Comparison of ENCODE assay signal across 10 mouse cellular contexts in the genomic region with DNA sequence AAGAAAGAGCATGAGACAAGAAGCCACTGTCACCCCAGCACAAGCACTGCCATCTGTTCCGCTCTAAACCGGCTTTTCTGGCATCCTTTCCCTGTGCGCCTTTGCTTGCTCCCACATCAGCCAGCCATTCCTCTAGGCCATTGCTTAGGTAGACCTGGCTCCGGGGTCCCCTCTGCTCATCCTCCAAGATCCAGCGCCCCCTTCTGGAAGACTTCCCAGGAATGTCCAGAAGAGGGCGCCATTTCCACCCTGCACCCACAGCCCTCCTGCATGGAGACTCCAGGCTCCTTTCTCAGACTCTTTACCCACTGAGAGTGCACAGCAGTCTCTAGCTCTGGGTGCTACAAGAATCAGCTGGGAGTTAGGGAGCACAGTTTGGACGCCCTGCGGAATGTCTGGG. TPM values are rescaled to one million over a fixed set of nuclear protein-coding genes. Genes with fewer than 3 reads are reported as not detected.
DNase-seq lines count a peak whose midpoint lies in the region; ATAC-seq and TF ChIP-seq lines count a peak whose summit lies in the region.
"Had no signal": no experiment of that assay in that cellular context is flagged by ENCODE, and none has a peak within 500 bp of the region (broad histone marks: within the 10 kb centered on the region; RNA-seq: fewer than 3 reads in every experiment).

No protein-coding gene starts in this region.

- peak; percentile 74 for TF ChIP-seq CTCF in kidney, adult 2 months (conservative IDR thresholded peaks at IDR 0.05; ENCODE audit: insufficient read depth, insufficient read length, low read depth, low read length)
- TF ChIP-seq CTCF in stomach, postnatal 0 days (IDR thresholded peaks at IDR 0.05; ENCODE audit: low read depth), result peak; percentile 93

- 65% methylated on average over 8 of the region's 8 CpGs for WGBS in kidney, adult 2 months
- WGBS in stomach, postnatal 0 days, result 60% methylated on average over 8 of the region's 8 CpGs
- 58% methylated on average over 8 of the region's 8 CpGs for WGBS in heart, embryonic 11.5 days (ENCODE audit: insufficient replicate concordance)

- no peak for TF ChIP-seq POLR2A in kidney, adult 2 months (IDR thresholded peaks at IDR 0.05; ENCODE audit: low read depth, low read length)

- no peak overlapping the region for H3K4me3 ChIP-seq in kidney, adult 2 months (ENCODE audit: insufficient read depth, low read depth, low read length)
- H3K4me3 ChIP-seq in ES-E14 (ENCODE audit: insufficient read depth in 1 of 2, low read depth in 1 of 2, low read length in 2 of 2, poor library complexity in 1 of 2, severe bottlenecking in 1 of 2), result no peak overlapping the region
- no peak overlapping the region for H3K4me3 ChIP-seq in stomach, postnatal 0 days (ENCODE audit: low read depth, low read length)
- H3K4me3 ChIP-seq in heart, embryonic 11.5 days (ENCODE audit: low read depth, low read length), result no peak overlapping the region

- TF ChIP-seq EP300 in stomach, postnatal 0 days (optimal IDR thresholded peaks at IDR 0.05), result no peak

- H3K9ac ChIP-seq in ES-E14 (ENCODE audit: insufficient read depth, low read depth, low read length, poor library complexity, severe bottlenecking), result no peak overlapping the region
- H3K9ac ChIP-seq in stomach, postnatal 0 days (ENCODE audit: low read length), result no peak overlapping the region
- H3K9ac ChIP-seq in heart, embryonic 11.5 days (ENCODE audit: low read depth, low read length), result no peak overlapping the region

- ATAC-seq in stomach, postnatal 0 days (ENCODE audit: low FRiP score, low TSS enrichment), result no peak
- ATAC-seq in heart, embryonic 11.5 days (replicated peaks; ENCODE audit: insufficient number of reproducible peaks, low FRiP score, low TSS enrichment), result no peak

- H3K36me3 ChIP-seq in kidney, adult 2 months (ENCODE audit: control insufficient read depth, insufficient read depth, low read length), result no peaks in the 10 kb centered on the region; the same call in 1 of the 2 replicates
- peaks cover 64% of the 10 kb centered on the region for H3K36me3 ChIP-seq in ES-E14 (ENCODE audit: control insufficient read depth, insufficient read depth, low read length, poor library complexity, severe bottlenecking)
- peaks cover 5% of the 10 kb centered on the region for H3K36me3 ChIP-seq in stomach, postnatal 0 days (ENCODE audit: control insufficient read depth, insufficient read depth, low read length)
- H3K36me3 ChIP-seq in heart, embryonic 11.5 days (ENCODE audit: control insufficient read depth, insufficient read depth, low read length), result peaks cover 4% of the 10 kb centered on the region; the same call in 1 of the 2 replicates

- H3K9me3 ChIP-seq in ES-E14 (ENCODE audit: control insufficient read depth, insufficient read depth, low read depth, low read length), result no peaks in the 10 kb centered on the region
- H3K9me3 ChIP-seq in stomach, postnatal 0 days (ENCODE audit: control insufficient read depth, low read length), result no peaks in the 10 kb centered on the region
- H3K9me3 ChIP-seq in heart, embryonic 11.5 days (replicated peaks; ENCODE audit: control insufficient read depth, low read length), result no peaks in the 10 kb centered on the region

- DNase-seq in kidney, adult 2 months, result peak; percentile 50
- no peak for DNase-seq in kidney, adult 11 months
- peak; percentile 84 for DNase-seq in ES-E14 (ENCODE audit: low read depth, low spot score)
- peak; percentile 54 to 56 for DNase-seq in adrenal gland, postnatal 36 days
- peak; percentile 34 for DNase-seq in forelimb bud, embryonic 11.5 days (ENCODE audit: low read depth, low spot score)
- DNase-seq in lung, postnatal 14 days, result peak; percentile 63
- DNase-seq in stomach, postnatal 0 days (ENCODE audit: low spot score), result peak; percentile 64

- no peaks in the 10 kb centered on the region for H3K4me1 ChIP-seq in kidney, adult 2 months (ENCODE audit: control insufficient read depth, insufficient read depth, low read length)
- peaks cover 5 to 11% of the 10 kb centered on the region in 2 experiments; a peak in 3 of 4 replicates for H3K4me1 ChIP-seq in ES-E14 (ENCODE audit: control insufficient read depth in 2 of 2, insufficient read depth in 2 of 2, low read length in 2 of 2, poor library complexity in 1 of 2)
- no peaks in the 10 kb centered on the region for H3K4me1 ChIP-seq in stomach, postnatal 0 days (replicated peaks; ENCODE audit: control insufficient read depth, insufficient read depth)
- peaks cover 6% of the 10 kb centered on the region; the same call in 1 of the 2 replicates for H3K4me1 ChIP-seq in heart, embryonic 11.5 days (ENCODE audit: control insufficient read depth, insufficient read depth, low read length)

- no peaks in the 10 kb centered on the region for H3K27me3 ChIP-seq in kidney, adult 2 months (replicated peaks; ENCODE audit: control insufficient read depth, insufficient read depth, low read length)
- no peaks in the 10 kb centered on the region for H3K27me3 ChIP-seq in stomach, postnatal 0 days (ENCODE audit: control insufficient read depth, insufficient read depth, low read length)
- H3K27me3 ChIP-seq in heart, embryonic 11.5 days (ENCODE audit: control insufficient read depth, insufficient read depth, low read length), result no peaks in the 10 kb centered on the region

- no peak overlapping the region for H3K4me2 ChIP-seq in stomach, postnatal 0 days (replicated peaks; ENCODE audit: low read depth)
- H3K4me2 ChIP-seq in heart, embryonic 11.5 days, result no peak overlapping the region

- in situ Hi-C loops in ES-E14 (cut with MboI; ENCODE audit: low sequenced_read_pairs in 2 of 2, unreplicated experiment in 2 of 2), result no loop called here

- no peak overlapping the region for H3K27ac ChIP-seq in kidney, adult 2 months (ENCODE audit: insufficient read depth, low read depth, low read length)
- no peak overlapping the region for H3K27ac ChIP-seq in ES-E14 (ENCODE audit: insufficient read depth, low read depth, low read length, poor library complexity, severe bottlenecking)
- H3K27ac ChIP-seq in stomach, postnatal 0 days (replicated peaks), result no peak overlapping the region
- H3K27ac ChIP-seq in heart, embryonic 11.5 days (ENCODE audit: low read depth, low read length), result no peak overlapping the region
- H3K27ac ChIP-seq: macrophage had no signal

TF ChIP-seq in ES-E14, 5 proteins besides CTCF, POLR2A, EP300 and RAD21:
- TF ChIP-seq ZC3H11A (IDR thresholded peaks at IDR 0.05; ENCODE audit: borderline replicate concordance, low read depth, low read length) (peak; percentile 57), MAFK (IDR thresholded peaks at IDR 0.05; ENCODE audit: insufficient read depth, low read depth, low read length) (no peak)
TF ChIP-seq in ES-E14: peak in this region for 1.

RNA-seq across cellular contexts. Expression of a gene that starts 4.3 kb away (rescaled TPM):
- 50.7 and 51.4 TPM in 2 replicates for polyA plus RNA-seq in kidney, adult 2 months (2012; rRNA removed)
- 299 and 342 TPM in 2 replicates for total RNA-seq in ES-E14 (2012; rRNA removed)
- 10 to 100 TPM; 51.1 to 90.8 TPM for total RNA-seq in adrenal gland, postnatal 36 days (2021)
- polyA plus RNA-seq in stomach, postnatal 0 days (2015; fragmentation: Nextera tagmentation; extraction: Ambion mirVana), result 32.2 and 35.8 TPM in 2 replicates
- polyA plus RNA-seq in heart, embryonic 11.5 days (2014; fragmentation: Nextera tagmentation; extraction: Ambion mirVana), result 22.5 and 22.6 TPM in 2 replicates

RNA-seq across cellular contexts. Expression of a gene that starts 19.9 kb away (rescaled TPM):
- polyA plus RNA-seq in kidney, adult 2 months (2012; rRNA removed), result 5.6 and 6.0 TPM in 2 replicates
- total RNA-seq in ES-E14 (2012; rRNA removed), result 1.2 TPM in 2 replicates
- total RNA-seq in adrenal gland, postnatal 36 days (2021), result 10 to 100 TPM; 12.4 to 16.0 TPM
- 9.5 and 9.7 TPM in 2 replicates for polyA plus RNA-seq in stomach, postnatal 0 days (2015; fragmentation: Nextera tagmentation; extraction: Ambion mirVana)
- 6.7 and 6.8 TPM in 2 replicates for polyA plus RNA-seq in heart, embryonic 11.5 days (2014; fragmentation: Nextera tagmentation; extraction: Ambion mirVana)

RNA-seq across cellular contexts. Expression of a gene that starts 23.9 kb away (rescaled TPM):
- 0.08 and 0.15 TPM in 2 replicates for polyA plus RNA-seq in kidney, adult 2 months (2012; rRNA removed)
- total RNA-seq in ES-E14 (2012; rRNA removed), result 29.9 and 41.1 TPM in 2 replicates
- not detected for total RNA-seq in adrenal gland, postnatal 36 days (2021)
- polyA plus RNA-seq in stomach, postnatal 0 days (2015; fragmentation: Nextera tagmentation; extraction: Ambion mirVana), result not detected in 2 replicates
- not detected in 2 replicates for polyA plus RNA-seq in heart, embryonic 11.5 days (2014; fragmentation: Nextera tagmentation; extraction: Ambion mirVana)
- total RNA-seq: gastrocnemius, postnatal 4 days had no signal
- polyA plus RNA-seq: macrophage had no signal

RNA-seq across cellular contexts. Expression of a gene that starts 30.4 kb away (rescaled TPM):
- polyA plus RNA-seq in kidney, adult 2 months (2012; rRNA removed), result 16.1 and 20.2 TPM in 2 replicates
- total RNA-seq in ES-E14 (2012; rRNA removed), result 72.4 and 83.7 TPM in 2 replicates
- total RNA-seq in adrenal gland, postnatal 36 days (2021), result 10 to 100 TPM; 23.5 to 24.9 TPM
- 65.6 and 66.4 TPM in 2 replicates for polyA plus RNA-seq in stomach, postnatal 0 days (2015; fragmentation: Nextera tagmentation; extraction: Ambion mirVana)
- polyA plus RNA-seq in heart, embryonic 11.5 days (2014; fragmentation: Nextera tagmentation; extraction: Ambion mirVana), result 120 and 121 TPM in 2 replicates

RNA-seq across cellular contexts. Expression of a gene that starts 31.2 kb away (rescaled TPM):
- polyA plus RNA-seq in kidney, adult 2 months (2012; rRNA removed), result 15.6 and 22.1 TPM in 2 replicates
- 69.1 and 84.6 TPM in 2 replicates for total RNA-seq in ES-E14 (2012; rRNA removed)
- total RNA-seq in adrenal gland, postnatal 36 days (2021), result 10 to 100 TPM; 55.2 to 81.1 TPM
- polyA plus RNA-seq in stomach, postnatal 0 days (2015; fragmentation: Nextera tagmentation; extraction: Ambion mirVana), result 30.4 and 31.2 TPM in 2 replicates
- 80.9 and 81.0 TPM in 2 replicates for polyA plus RNA-seq in heart, embryonic 11.5 days (2014; fragmentation: Nextera tagmentation; extraction: Ambion mirVana)
